Mouse (Mus musculus) testis, adult 2 months (tissue): Measurements from ENCODE around the gene Grm2.

Source experiments
- CTCF ChIP-seq: fragments of 200-500 bp; IDR thresholded peaks from 2 replicates; pipeline ENCODE4 v1.5.1; 2012; ENCODE audit warnings: low read depth, mild to moderate bottlenecking, inconsistent platforms, low read length, moderate library complexity; ENCODE audit not compliant: control insufficient read depth, insufficient read depth, insufficient replicate concordance
- POLR2A ChIP-seq: fragments of 200-500 bp; IDR thresholded peaks from 2 replicates; pipeline ENCODE4 v1.6.1; 2012; ENCODE audit warnings: low read depth, mild to moderate bottlenecking, inconsistent platforms, low read length, moderate library complexity; ENCODE audit not compliant: control insufficient read depth

DNA sequence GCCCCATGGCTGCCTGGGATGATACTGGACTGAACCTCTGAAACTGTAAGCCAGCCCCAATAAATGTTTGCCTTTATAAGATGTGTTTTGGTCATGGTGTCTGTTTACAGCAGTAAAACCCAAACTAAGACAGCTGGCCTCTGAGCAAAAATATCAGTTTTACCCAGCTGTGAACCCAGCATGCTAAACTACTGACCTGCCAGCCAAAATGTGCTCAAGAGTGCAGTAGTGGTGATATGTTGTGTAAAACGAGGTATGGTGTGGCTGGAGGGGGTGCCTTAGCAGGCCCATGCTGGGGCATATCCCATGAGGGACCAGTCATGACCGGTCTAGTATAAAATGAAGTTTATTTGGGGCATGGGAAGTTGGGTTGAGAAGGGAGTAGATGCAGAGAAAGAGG is 41.9 kb downstream of the Grm2 start:
- TF ChIP-seq POLR2A (no peak), CTCF (no peak)
